8 mouse cellular contexts compared by ENCODE assay signal in the genomic region with DNA sequence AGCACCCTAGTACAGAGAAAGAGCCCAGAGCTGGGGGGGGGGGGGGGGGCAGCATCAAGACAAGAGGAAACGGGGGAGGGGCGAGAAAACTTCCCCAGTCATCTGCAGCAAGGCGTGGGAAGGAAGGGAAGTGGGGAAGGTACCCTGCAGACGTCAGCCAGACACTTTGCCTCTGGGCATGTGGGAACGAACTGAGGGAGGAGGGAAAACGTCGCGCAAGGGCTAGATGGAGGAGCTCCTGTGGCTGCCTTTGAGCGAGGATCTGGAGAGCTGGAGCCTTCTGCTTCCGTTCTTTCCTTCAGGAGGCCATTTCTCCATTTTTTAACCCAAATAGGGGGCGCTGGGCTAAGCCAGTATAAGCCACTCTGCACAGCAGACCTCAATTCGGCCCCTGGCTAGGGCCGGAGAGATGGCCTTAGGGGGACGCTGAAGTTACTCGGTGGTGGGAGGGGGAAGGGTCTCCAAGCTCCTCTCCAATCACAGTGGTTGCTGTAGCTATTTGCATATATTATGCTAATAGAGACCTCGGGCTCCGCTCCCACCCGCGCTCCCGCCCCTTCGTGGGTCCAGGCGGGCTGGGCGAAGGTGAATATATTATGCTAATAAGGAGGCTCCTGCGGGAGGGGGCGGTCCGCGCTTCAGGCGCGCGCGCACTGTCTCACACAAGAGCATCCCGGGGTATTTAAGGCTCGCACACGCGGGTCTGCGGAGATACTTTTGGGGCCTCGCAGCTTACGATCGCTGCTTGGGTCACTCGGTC. TPM values are rescaled to one million over a fixed set of nuclear protein-coding genes. Genes with fewer than 3 reads are reported as not detected.
DNase-seq lines count a peak whose midpoint lies in the region; ATAC-seq lines count a peak whose summit lies in the region.

No protein-coding gene starts in this region.

- no peaks in the 10 kb centered on the region for H3K9me3 ChIP-seq in forebrain, embryonic 15.5 days
- no peaks in the 10 kb centered on the region for H3K9me3 ChIP-seq in liver, embryonic 12.5 days (replicated peaks)
- no peaks in the 10 kb centered on the region for H3K9me3 ChIP-seq in stomach, embryonic 16.5 days (replicated peaks; ENCODE audit: control insufficient read depth, low read length)

- intact Hi-C loops in heart, postnatal 10 days (cut with DNase I) = loop anchor here (5.0 kb wide), 4 partner anchors 83 to 512 kb away; no protein-coding TSS in a partner anchor

- DNase-seq in cerebellum, adult 18-20 months = peak; percentile 7 to 16
- DNase-seq in cerebellum, adult 11-12 months = no peak
- peak; percentile 72 to 79 for DNase-seq in heart, postnatal 10 days
- DNase-seq in kidney, postnatal 25 days = peak; percentile 81 to 89
- DNase-seq in naive thymus-derived CD4-positive, alpha-beta T cell, adult 2 months (ENCODE audit: low read depth) = peak; percentile 1

- H3K9ac ChIP-seq in forebrain, embryonic 15.5 days (replicated peaks) = peak overlapping the region; percentile 50
- peak overlapping the region; percentile 48; the same call in 1 of the 2 replicates for H3K9ac ChIP-seq in liver, embryonic 12.5 days
- peak overlapping the region; percentile 70 for H3K9ac ChIP-seq in stomach, embryonic 16.5 days (ENCODE audit: low read length)

- H3K36me3 ChIP-seq in forebrain, embryonic 15.5 days = no peaks in the 10 kb centered on the region
- H3K36me3 ChIP-seq in liver, embryonic 12.5 days = no peaks in the 10 kb centered on the region
- no peaks in the 10 kb centered on the region for H3K36me3 ChIP-seq in stomach, embryonic 16.5 days (ENCODE audit: control insufficient read depth, insufficient read depth, low read length)

- peak; percentile 96 for ATAC-seq in forebrain, embryonic 15.5 days (replicated peaks)
- peak; percentile 77 for ATAC-seq in liver, embryonic 12.5 days
- peak; percentile 95 for ATAC-seq in stomach, embryonic 16.5 days (ENCODE audit: insufficient read depth, low FRiP score)

- H3K27me3 ChIP-seq in forebrain, embryonic 15.5 days = 0 out of 2 replicates have a peak, but pooled peaks cover 6% of the 10 kb centered on the region
- peaks cover 46% of the 10 kb centered on the region for H3K27me3 ChIP-seq in liver, embryonic 12.5 days (replicated peaks)
- H3K27me3 ChIP-seq in stomach, embryonic 16.5 days (ENCODE audit: control insufficient read depth, insufficient read depth, low read length) = peaks cover 13% of the 10 kb centered on the region

- H3K4me1 ChIP-seq in forebrain, embryonic 15.5 days = peaks cover 18% of the 10 kb centered on the region
- peaks cover 6% of the 10 kb centered on the region; the same call in 1 of the 2 replicates for H3K4me1 ChIP-seq in liver, embryonic 12.5 days
- peaks cover 10% of the 10 kb centered on the region; the same call in 1 of the 2 replicates for H3K4me1 ChIP-seq in stomach, embryonic 16.5 days (ENCODE audit: control insufficient read depth, insufficient read depth, low read length)

- peak overlapping the region; percentile 52 for H3K27ac ChIP-seq in forebrain, embryonic 15.5 days (replicated peaks)
- H3K27ac ChIP-seq in liver, embryonic 12.5 days = no peak overlapping the region
- H3K27ac ChIP-seq in stomach, embryonic 16.5 days (ENCODE audit: low read length) = peak overlapping the region; percentile 31

- H3K4me3 ChIP-seq in forebrain, embryonic 15.5 days = peak overlapping the region; percentile 51
- H3K4me3 ChIP-seq in liver, embryonic 12.5 days = peak overlapping the region; percentile 55
- peak overlapping the region; percentile 67 for H3K4me3 ChIP-seq in stomach, embryonic 16.5 days (replicated peaks; ENCODE audit: low read length)

- peak overlapping the region; percentile 98 for H3K4me2 ChIP-seq in forebrain, embryonic 15.5 days (replicated peaks)
- peak overlapping the region; percentile 78 for H3K4me2 ChIP-seq in liver, embryonic 12.5 days
- H3K4me2 ChIP-seq in stomach, embryonic 16.5 days (ENCODE audit: low read depth, low read length) = peak overlapping the region; percentile 100

- WGBS in forebrain, embryonic 15.5 days = under 1% methylated on average over 39 of the region's 40 CpGs
- WGBS in liver, embryonic 12.5 days (ENCODE audit: insufficient replicate concordance) = under 1% methylated on average over 40 of the region's 40 CpGs
- under 1% methylated on average over 40 of the region's 40 CpGs for WGBS in stomach, embryonic 16.5 days

RNA-seq across cellular contexts. Expression of a gene that starts 49.1 kb away (rescaled TPM):
- polyA plus RNA-seq in forebrain, embryonic 15.5 days (2015; fragmentation: Nextera tagmentation; extraction: Ambion mirVana) = 3.8 and 4.4 TPM in 2 replicates
- 1 to 10 TPM; 1.2 to 1.3 TPM for total RNA-seq in heart, postnatal 10 days (2021)
- polyA plus RNA-seq in liver, embryonic 12.5 days (2016; fragmentation: Nextera tagmentation; extraction: Ambion mirVana) = 3.7 and 4.2 TPM in 2 replicates
- 4.4 and 4.6 TPM in 2 replicates for polyA plus RNA-seq in stomach, embryonic 16.5 days (2015; fragmentation: Nextera tagmentation; extraction: Ambion mirVana)
